Mouse (Mus musculus): Measurements from ENCODE around the gene Dctd. TPM values are rescaled to one million over a fixed set of nuclear protein-coding genes. Genes with fewer than 3 reads are reported as not detected.

The Dctd gene
- total and polyA plus RNA-seq, 2 experiments from 2014 or later = 7.6 to 11.6 TPM

DNA sequence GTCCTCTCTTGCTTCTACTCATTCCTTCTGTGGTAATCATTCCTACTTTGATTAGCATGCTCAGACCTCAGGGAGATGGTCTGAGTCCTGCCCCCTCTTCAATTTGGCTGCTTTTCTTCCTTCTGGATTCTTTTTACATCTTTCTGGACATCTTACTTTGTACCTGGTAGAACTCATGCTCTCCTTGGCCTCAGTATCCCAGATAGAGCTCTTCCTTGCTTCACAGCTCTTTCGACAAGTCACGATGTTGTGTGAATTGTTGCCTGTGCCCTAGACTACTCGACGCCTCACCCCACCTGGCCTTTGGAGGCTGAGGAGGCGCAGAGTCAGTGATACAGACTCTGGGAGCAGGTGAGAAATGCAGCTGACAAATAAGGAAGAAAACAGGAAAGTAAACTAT is 3.5 kb upstream of the Dctd start:
- WGBS = 78% methylated on average over 5 of the region's 5 CpGs
- Histone ChIP-seq H3K4me1 (ENCODE audit: control insufficient read depth, insufficient read depth) (no peaks in the 10 kb centered on the region), H3K9me3 (replicated peaks; ENCODE audit: control insufficient read depth, low read length) (no peaks in the 10 kb centered on the region), H3K9ac (replicated peaks; ENCODE audit: low read depth, low read length) (no peak overlapping the region), H3K4me3 (ENCODE audit: low read depth, low read length) (no peak overlapping the region), H3K27ac (ENCODE audit: low read depth) (no peak overlapping the region), H3K36me3 (replicated peaks; ENCODE audit: control insufficient read depth, insufficient read depth, low read length) (no peaks in the 10 kb centered on the region), H3K27me3 (ENCODE audit: control insufficient read depth, insufficient read depth, low read length) (no peaks in the 10 kb centered on the region), H3K4me2 (ENCODE audit: low read depth, low read length) (no peak overlapping the region)
- TF ChIP-seq EP300 (IDR thresholded peaks at IDR 0.05; ENCODE audit: low read depth) = no peak
- no peak for DNase-seq (ENCODE audit: low spot score)
- ATAC-seq (ENCODE audit: insufficient read depth, low read depth) = no peak

GRCm38 (mm10) chr8:48097131-48097794 is 1.6 kb upstream of the Dctd start:
- Histone ChIP-seq H3K27me3 (ENCODE audit: control insufficient read depth, insufficient read depth, low read length) (no peaks in the 10 kb centered on the region), H3K27ac (ENCODE audit: low read depth) (no peak overlapping the region), H3K36me3 (replicated peaks; ENCODE audit: control insufficient read depth, insufficient read depth, low read length) (no peaks in the 10 kb centered on the region), H3K4me1 (ENCODE audit: control insufficient read depth, insufficient read depth) (no peaks in the 10 kb centered on the region), H3K4me3 (ENCODE audit: low read depth, low read length) (peak overlapping the region; percentile 15), H3K9ac (replicated peaks; ENCODE audit: low read depth, low read length) (0 out of 2 replicates have a peak overlapping the region, but pooled peaks have one; percentile 1), H3K4me2 (ENCODE audit: low read depth, low read length) (peak overlapping the region; percentile 52), H3K9me3 (replicated peaks; ENCODE audit: control insufficient read depth, low read length) (no peaks in the 10 kb centered on the region)
- TF ChIP-seq CTCF (IDR thresholded peaks at IDR 0.05; ENCODE audit: low read depth) (peak; percentile 65), EP300 (IDR thresholded peaks at IDR 0.05; ENCODE audit: low read depth) (no peak)
- ATAC-seq (ENCODE audit: insufficient read depth, low read depth) (peak; percentile 75), DNase-seq (ENCODE audit: low spot score) (peak; percentile 71)
- 13% methylated on average over 21 of the region's 21 CpGs for WGBS

DNA sequence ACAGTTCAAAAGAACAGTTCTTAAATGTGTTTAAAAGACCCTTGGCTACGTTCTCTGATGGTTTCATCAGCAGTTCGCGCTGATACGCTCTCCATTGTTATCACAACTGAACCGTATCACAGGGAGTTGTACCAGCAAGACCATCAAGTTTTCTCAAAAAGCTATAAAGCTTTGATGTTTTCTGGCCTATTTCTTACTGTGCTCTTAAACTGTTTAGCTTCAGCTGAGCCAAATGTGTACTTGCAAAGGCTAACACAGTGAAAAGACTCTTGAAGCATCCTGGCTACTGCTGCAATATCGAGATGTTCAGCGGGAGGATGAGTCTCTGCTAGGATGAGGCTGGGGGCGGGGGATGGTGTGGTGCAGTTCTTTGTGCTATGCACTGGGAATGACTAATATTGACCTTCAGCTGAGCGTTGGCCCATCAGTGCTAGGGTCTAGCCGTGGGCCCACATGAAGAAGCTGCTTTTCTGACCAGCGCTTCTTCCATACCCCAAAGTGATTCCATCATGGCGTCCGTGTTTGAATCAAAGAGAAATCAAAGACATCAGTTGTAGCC is 732 bp upstream of the Dctd start:
- Histone ChIP-seq H3K4me2 (ENCODE audit: low read depth, low read length) (peak overlapping the region; percentile 52), H3K4me3 (ENCODE audit: low read depth, low read length) (peak overlapping the region; percentile 15; the same call in 1 of the 2 replicates), H3K9me3 (replicated peaks; ENCODE audit: control insufficient read depth, low read length) (no peaks in the 10 kb centered on the region), H3K4me1 (ENCODE audit: control insufficient read depth, insufficient read depth) (no peaks in the 10 kb centered on the region), H3K27me3 (ENCODE audit: control insufficient read depth, insufficient read depth, low read length) (no peaks in the 10 kb centered on the region), H3K27ac (ENCODE audit: low read depth) (no peak overlapping the region), H3K36me3 (replicated peaks; ENCODE audit: control insufficient read depth, insufficient read depth, low read length) (no peaks in the 10 kb centered on the region), H3K9ac (replicated peaks; ENCODE audit: low read depth, low read length) (no peak overlapping the region)
- no peak for ATAC-seq (ENCODE audit: insufficient read depth, low read depth)
- WGBS = 73% methylated on average over 13 of the region's 13 CpGs
- no peak for DNase-seq (ENCODE audit: low spot score)
- TF ChIP-seq EP300 (IDR thresholded peaks at IDR 0.05; ENCODE audit: low read depth) (no peak), CTCF (IDR thresholded peaks at IDR 0.05; ENCODE audit: low read depth) (no peak)

DNA sequence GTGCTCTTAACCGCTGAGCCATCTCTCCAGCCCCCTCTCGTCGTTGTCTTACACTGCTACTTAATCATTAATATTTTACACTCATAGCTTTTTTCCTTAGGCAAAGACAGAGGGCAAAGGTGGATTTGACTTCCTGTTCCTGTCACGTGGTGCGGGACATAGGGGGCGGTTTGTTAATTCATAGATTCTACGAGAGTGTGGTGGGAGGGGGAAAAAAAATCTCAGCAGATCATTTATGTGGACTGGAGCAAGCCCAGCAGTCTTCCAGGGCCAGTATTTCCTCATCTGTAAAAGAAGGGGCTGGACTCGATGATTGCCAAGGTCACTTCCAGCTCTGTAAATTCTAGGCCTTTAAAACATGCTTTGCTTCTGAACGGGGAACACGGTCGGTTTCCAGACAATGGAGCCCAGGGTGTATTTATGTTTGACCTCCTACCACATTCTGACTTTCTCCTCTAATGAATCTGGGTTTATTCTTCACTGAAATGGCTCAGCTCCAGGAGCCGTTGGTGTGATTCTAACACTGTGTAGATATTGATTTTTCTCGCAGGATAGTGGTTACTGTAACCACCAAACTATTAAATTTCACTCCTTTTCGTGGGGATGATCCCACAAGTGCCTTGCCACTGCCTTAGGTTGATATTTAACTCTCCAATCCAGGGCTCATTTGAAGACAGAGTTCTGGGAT is 1.4 kb downstream of the Dctd start:
- Histone ChIP-seq H3K36me3 (replicated peaks; ENCODE audit: control insufficient read depth, insufficient read depth, low read length) (no peaks in the 10 kb centered on the region), H3K27me3 (ENCODE audit: control insufficient read depth, insufficient read depth, low read length) (no peaks in the 10 kb centered on the region), H3K27ac (ENCODE audit: low read depth) (no peak overlapping the region), H3K4me1 (ENCODE audit: control insufficient read depth, insufficient read depth) (no peaks in the 10 kb centered on the region), H3K9ac (replicated peaks; ENCODE audit: low read depth, low read length) (no peak overlapping the region), H3K4me2 (ENCODE audit: low read depth, low read length) (no peak overlapping the region), H3K9me3 (replicated peaks; ENCODE audit: control insufficient read depth, low read length) (0 out of 2 replicates have a peak, but pooled peaks cover 4% of the 10 kb centered on the region), H3K4me3 (ENCODE audit: low read depth, low read length) (no peak overlapping the region)
- ATAC-seq (ENCODE audit: insufficient read depth, low read depth) = no peak
- no peak for TF ChIP-seq EP300 (IDR thresholded peaks at IDR 0.05; ENCODE audit: low read depth)
- TF ChIP-seq CTCF (IDR thresholded peaks at IDR 0.05; ENCODE audit: low read depth) = no peak
- no peak for DNase-seq (ENCODE audit: low spot score)
- 70% methylated on average over 14 of the region's 14 CpGs for WGBS

DNA sequence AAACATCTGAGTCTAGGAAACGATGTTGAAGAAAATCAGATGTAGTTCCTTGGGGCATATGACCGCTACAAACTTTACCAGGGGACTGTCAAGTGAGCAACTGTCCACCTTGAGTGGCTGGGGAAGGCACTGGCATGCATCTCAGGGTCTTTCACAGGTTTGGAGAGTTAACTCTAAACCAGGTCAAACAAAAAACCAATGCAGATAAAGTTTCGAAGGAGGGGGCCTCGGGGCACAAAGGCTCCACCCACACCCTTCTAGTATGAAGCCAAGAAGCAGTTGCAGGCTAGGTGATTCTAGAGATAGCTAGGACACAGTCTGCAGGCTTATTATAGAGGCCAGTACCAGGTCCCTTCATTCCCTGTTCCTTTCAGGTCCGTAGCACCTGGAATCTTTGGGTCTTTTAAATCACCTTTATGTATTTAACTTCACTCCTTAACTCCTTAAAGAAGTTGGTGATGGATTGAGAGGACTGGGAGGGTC is 10.5 kb downstream of the Dctd start:
- Histone ChIP-seq H3K9me3 (replicated peaks; ENCODE audit: control insufficient read depth, low read length) (no peaks in the 10 kb centered on the region), H3K27me3 (ENCODE audit: control insufficient read depth, insufficient read depth, low read length) (no peaks in the 10 kb centered on the region), H3K4me2 (ENCODE audit: low read depth, low read length) (peak overlapping the region; percentile 97), H3K9ac (replicated peaks; ENCODE audit: low read depth, low read length) (peak overlapping the region; percentile 74; the same call in 1 of the 2 replicates), H3K4me3 (ENCODE audit: low read depth, low read length) (peak overlapping the region; percentile 84), H3K4me1 (ENCODE audit: control insufficient read depth, insufficient read depth) (0 out of 2 replicates have a peak, but pooled peaks cover 5% of the 10 kb centered on the region), H3K36me3 (replicated peaks; ENCODE audit: control insufficient read depth, insufficient read depth, low read length) (no peaks in the 10 kb centered on the region), H3K27ac (ENCODE audit: low read depth) (peak overlapping the region; percentile 38; the same call in 1 of the 2 replicates)
- TF ChIP-seq EP300 (IDR thresholded peaks at IDR 0.05; ENCODE audit: low read depth) = no peak
- TF ChIP-seq CTCF (IDR thresholded peaks at IDR 0.05; ENCODE audit: low read depth) = no peak
- ATAC-seq (ENCODE audit: insufficient read depth, low read depth) (0 out of 2 replicates have a peak, but pooled peaks have one; percentile 7), DNase-seq (ENCODE audit: low spot score) (no peak)
- WGBS = 33% methylated on average over 5 of the region's 5 CpGs

Measured in heart, postnatal 0 days (tissue).